Mouse (Mus musculus): ENCODE measurements around the gene Vwf. TPM values are rescaled to one million over a fixed set of nuclear protein-coding genes. Genes with fewer than 3 reads are reported as not detected.

Gene Vwf
- 10 to 100 TPM; 13.5 to 15.4 TPM for total RNA-seq (2021)
- long read RNA-seq, experiment 1, partial matches to known transcripts, result 6 of 7 reads
- long read RNA-seq, experiment 1, other reads (novel, unspliced or antisense), result 1 of 7 reads
- long read RNA-seq, experiment 2, partial matches to known transcripts, result 3 of 4 reads
- long read RNA-seq, experiment 2, other reads (novel, unspliced or antisense), result 1 of 4 reads

- intact Hi-C loops (cut with DNase I), result no loop called here
- DNase-seq, result no peak
Observed at GRCm38 (mm10) chr6:125546474-125546873, at the start of gene Vwf. Gene Vwf (plus strand): TSS chr6:125546774.

DNA sequence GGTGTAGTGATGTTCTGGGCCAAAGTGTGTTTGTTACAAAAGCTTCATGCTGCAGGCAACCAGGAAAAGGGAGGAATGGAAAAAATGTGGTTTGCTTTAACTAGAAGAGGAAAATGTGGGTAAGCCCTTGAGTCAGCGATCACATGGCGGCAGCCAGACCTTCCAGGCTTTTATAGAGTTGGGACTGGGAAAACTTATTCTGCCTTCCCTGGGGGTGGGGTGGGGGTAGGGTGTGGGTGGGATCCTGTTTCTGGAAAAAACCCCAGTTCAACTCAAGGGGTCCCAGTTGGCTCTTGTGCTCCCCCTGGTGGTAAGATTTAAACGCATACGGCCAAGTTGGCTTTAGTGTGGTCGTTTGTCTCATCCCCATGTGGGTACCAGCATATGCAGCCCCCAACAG lies 48.5 kb upstream of the Vwf start:
- no peak for DNase-seq
- intact Hi-C loops (cut with DNase I), result loop anchor here (5.0 kb wide), 1 partner anchor 104 kb away; no protein-coding TSS in a partner anchor

DNA sequence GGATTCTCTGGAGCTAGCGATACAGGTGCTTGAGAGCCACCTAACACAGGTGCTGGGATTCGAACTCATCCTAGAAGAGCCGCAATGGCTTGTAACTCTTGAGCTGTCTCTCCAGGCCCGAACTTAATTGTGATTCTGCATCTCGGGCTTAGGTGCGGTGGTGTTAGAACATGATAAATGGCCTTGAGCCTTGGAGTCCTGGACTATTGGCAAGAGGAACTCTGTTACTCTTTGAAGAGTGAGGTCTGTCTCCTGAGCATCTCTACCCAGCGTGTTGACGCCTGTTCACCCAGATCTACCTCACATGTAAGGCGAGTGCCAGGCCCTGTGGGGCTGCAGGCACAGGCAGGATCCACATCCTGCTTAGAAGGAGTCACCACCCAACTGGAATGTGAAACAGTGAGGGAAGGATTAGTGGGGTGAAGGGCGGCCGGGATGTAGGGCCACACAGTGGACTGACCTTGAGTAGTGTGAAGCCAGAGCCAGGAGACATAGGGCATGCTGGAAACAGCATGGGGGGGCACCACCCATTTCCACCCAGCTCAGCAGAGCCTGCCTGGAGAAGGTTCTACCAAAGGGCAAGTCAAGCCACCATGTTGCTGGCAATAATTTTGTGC lies 43.3 kb upstream of the Vwf start:
- intact Hi-C loops (cut with DNase I), result no loop called here
- no peak for DNase-seq

DNA sequence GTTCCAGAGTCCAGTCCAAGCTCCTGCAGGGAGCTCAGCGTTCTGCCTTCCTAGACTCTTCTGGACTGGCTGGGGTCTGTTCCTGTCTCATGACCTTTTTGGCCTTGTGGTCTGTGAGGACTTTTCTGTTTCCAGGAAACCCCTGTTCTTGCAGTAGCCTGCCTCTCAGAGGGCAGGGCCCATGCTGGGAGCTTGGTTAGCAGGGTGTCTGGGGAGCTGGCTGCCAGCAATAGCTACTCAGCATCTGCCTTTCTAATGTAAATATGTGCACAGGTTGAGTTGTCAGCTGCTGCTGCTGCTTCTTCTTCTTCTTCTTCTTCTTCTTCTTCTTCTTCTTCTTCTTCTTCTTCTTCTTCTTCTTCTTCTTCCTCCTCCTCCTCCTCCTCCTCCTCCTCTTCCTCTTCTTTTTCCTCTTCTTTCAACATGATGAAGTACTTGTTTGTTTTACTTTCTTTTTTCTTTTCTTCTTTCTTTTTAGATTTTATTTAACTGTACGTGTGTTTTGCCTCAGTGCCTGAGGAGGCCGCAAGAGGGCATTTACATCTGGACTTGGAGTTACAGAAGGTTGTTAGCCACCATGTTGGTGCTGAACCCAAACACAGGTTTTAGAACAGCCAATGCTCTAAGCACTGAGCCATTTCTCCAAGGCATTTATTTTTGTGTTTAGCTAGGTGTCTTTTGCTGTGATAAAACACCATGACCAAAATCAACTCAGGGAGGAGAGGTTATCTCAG lies 41.8 kb upstream of the Vwf start:
- DNase-seq, result no peak
- intact Hi-C loops (cut with DNase I), result no loop called here

DNA sequence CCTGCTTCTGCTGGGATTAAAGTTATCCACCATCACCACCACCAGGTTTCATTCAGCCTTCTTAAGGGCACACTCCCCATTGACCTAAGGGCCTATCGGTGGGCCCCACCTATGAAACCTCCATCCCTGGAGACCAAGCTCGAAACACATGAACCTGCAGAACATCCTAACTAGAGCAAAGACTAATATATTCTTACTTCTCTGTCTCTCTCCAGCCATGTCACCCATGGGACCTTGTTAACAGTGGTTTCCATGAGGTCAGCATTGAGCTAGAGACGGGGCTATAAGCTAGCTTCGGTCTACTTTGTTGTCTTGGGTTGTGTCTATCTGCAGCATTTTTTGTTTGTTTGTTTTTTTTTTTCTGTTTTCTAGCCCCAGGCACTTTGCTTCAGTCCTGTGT lies 40.1 kb upstream of the Vwf start:
- intact Hi-C loops (cut with DNase I), result no loop called here
- DNase-seq, result no peak

DNA sequence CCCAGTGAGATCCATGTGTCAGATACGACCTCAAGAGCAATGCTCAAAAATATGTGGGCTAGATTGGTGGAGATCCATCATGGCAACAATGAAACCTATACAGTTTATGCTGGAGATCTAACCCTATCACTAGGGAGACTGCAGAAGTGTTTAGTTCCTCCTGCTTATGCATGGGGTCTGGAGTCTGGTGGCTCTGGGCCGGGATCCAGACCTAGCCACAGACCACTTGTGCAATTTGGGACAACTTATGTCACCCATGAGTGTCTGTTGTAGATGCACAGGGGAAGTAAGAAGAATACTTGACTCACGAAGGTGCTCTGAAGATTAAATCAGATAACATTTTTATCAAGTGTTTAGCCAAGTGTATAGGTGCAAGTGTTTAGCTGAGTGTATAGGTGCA lies 36.8 kb upstream of the Vwf start:
- no peak for DNase-seq
- intact Hi-C loops (cut with DNase I), result no loop called here

DNA sequence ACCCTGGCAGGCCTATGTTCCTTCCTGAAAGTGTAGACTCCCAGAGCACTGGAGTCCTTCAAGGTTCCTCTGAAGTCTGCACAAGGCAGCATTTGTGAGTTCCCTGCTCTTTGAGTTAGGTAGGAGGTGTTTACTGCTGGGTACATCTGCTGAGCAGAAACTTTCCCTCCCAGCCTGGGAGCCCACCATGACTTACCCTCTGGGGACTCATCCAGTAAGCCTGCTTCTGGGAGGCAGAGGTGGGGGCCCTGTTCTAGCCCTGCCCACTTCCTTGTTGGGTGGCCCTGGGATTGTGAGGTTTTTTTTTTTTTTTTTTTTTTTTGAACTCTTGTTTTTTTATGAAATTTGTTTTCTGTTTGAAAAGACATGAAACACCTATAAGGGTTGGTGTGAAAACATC lies 35.9 kb upstream of the Vwf start:
- no peak for DNase-seq
- intact Hi-C loops (cut with DNase I), result no loop called here

DNA sequence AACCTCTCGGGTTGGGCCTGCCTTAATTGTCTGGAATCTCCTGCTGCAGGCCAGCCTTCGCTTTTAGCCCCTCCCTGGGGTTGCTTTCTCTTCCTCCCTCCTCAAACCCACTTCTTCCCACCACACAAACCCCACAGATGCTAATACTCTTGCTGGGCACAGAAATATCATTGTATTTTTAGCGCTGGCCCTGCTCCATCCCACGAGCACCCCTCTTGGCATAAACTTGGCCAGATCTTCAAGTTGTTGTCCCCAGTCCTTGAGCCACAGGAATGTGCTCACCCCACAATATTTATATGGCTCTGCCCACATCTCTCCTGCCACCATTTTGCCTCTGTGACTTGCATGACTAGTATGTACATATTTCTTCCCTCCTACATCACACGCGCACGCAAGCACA lies 35.4 kb upstream of the Vwf start:
- intact Hi-C loops (cut with DNase I), result no loop called here
- DNase-seq, result no peak

DNA sequence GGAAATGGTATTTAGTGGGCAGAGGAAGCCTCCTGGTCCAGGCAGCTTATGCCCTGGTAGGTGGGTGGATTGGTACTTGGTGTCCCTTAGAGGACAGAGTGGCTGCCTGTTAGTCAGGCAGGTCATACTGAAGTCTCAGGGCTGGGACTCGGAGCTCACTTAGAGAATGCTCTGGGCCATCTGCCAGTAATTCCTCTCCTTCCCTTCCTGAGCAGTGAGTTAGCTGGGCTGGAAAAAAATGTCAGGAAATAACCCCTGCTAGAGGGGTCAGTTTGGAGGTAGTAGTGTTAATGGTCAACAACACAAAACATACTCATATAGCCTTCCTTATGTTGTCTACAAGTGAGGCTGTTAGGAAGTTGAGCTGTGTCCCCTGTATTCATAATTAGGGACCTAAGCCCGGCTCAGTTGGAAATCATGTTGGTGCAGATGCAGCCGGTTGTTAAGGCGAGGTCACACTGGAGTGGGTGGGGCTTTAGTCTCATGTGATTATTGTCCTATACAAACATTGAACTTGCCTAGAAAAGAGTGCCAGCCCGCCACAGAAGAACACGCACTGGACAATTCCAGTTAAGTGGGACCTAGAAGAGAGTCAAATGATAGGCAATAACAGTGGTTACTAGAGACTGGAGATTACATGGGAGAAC lies 33.5 kb upstream of the Vwf start:
- intact Hi-C loops (cut with DNase I), result no loop called here
- DNase-seq, result no peak

GRCm38 (mm10) chr6:125515503-125516315 lies 30.9 kb upstream of the Vwf start:
- intact Hi-C loops (cut with DNase I), result no loop called here
- DNase-seq, result no peak

- intact Hi-C loops (cut with DNase I), result loop anchor here (2.0 kb wide), 1 partner anchor 67 kb away; no protein-coding TSS in a partner anchor
- DNase-seq, result no peak
Observed at GRCm38 (mm10) chr6:125521558-125522193, 24.9 kb upstream of the Vwf start.

DNA sequence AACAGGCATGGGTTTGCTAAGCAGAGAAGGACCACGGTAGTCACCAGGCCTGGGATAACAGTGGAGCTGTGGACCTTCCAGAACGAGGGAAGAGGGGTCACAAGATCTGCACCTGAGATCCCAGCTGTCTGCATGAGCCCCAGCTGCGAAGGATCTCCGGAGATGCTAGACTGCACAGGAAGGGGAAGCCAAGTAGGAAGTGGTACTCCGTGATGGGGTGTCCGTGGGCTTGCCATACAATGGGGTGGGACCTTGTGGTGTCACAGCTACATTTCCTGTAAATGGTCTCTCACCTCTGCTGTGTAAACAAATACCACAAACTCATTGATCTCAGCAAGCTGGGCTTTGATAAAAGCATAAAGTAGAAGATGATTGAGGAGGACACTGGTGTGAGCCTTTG lies 22.5 kb upstream of the Vwf start:
- no peak for DNase-seq
- intact Hi-C loops (cut with DNase I), result no loop called here

- intact Hi-C loops (cut with DNase I), result loop anchor here (5.0 kb wide), 1 partner anchor 76 kb away; no protein-coding TSS in a partner anchor
- no peak for DNase-seq
Observed at GRCm38 (mm10) chr6:125526066-125526465, 20.5 kb upstream of the Vwf start.

DNA sequence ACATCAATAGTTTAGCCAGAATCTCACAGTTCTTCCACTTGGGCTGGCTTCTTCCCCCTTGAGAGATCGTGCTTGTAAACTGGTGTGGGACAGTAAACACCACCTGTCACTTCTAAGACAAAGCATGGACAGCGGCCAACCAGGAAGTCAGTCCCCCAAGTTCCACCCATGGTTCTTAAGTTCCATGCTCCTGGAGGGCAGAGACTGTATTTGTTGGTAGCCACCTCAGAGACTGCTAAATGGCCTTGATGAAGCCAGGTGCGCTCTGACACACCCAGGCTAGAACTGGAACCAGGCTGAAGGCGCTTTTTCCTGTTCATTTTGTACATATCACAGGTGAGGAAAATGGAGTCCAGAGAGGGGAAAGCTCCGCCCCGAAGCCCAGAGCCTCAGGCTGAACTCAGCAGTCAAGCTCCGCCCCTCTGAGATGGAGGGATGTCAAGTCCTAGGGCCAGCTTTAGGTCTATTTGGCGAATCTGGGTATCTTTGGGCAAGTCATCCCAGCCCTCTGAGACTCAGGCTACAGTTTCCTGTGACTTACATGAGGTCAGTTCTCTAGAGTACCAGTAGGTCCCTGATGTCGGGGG lies 17.9 kb upstream of the Vwf start:
- no peak for DNase-seq
- intact Hi-C loops (cut with DNase I), result loop anchor here (5.0 kb wide), 1 partner anchor 74 kb away; no protein-coding TSS in a partner anchor

- intact Hi-C loops (cut with DNase I), result loop anchor here (5.0 kb wide), 1 partner anchor 73 kb away; no protein-coding TSS in a partner anchor
- DNase-seq, result peak; percentile 32
Observed at GRCm38 (mm10) chr6:125529479-125529878, 17.1 kb upstream of the Vwf start.

GRCm38 (mm10) chr6:125533104-125533650 lies 13.4 kb upstream of the Vwf start:
- intact Hi-C loops (cut with DNase I), result no loop called here
- DNase-seq, result no peak

DNA sequence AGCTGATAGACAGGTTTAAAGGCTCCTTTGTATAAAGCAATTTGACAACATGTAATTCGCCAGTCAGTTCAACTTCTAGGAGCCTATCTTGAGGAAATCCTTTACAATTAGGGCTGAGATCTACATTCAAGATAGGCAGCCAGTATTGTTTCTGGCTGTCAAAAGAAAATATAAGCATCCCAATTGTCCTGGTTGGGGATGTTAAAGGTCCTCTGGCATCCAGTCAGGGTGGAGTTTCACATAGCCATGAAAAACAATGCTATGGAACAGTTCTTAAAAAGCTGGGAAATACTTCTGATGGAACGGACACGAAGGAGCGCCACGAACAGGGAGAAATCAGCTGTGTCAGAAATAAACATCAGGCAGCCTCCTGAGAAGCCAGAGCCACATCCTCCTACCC lies 11.6 kb upstream of the Vwf start:
- no peak for DNase-seq
- intact Hi-C loops (cut with DNase I), result no loop called here

- DNase-seq, result no peak
- intact Hi-C loops (cut with DNase I), result no loop called here
Observed at GRCm38 (mm10) chr6:125538469-125538868, 8.1 kb upstream of the Vwf start.

DNA sequence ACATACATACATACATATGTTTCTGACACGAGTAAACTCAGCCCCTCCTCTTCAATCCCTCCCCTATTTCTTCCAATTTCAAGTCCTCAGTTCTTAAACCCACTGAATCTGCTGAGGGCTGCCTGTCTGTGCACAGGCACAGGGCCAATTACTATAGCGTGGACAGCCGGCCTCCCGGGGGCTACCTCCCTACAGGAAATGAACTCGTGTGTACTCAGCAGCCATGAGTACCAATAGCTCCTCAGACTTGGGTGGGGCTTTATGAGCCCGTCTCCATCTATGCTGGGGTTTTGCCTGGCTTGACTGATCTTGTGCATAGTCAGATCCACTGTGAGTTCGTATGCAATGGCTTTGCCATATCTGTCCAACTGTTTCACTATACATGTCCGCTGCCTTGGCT lies 7.2 kb upstream of the Vwf start:
- intact Hi-C loops (cut with DNase I), result no loop called here
- no peak for DNase-seq
